Mouse (Mus musculus) midbrain, embryonic 14.5 days (tissue): ENCODE results near the gene Dap. TPM values are rescaled to one million over a fixed set of nuclear protein-coding genes. Genes with fewer than 3 reads are reported as not detected.

Source experiments
- ATAC-seq: fragments of 200-750 bp; cut with Nextera tagmentation; 2 replicates; pipeline ENCODE4 v1.8.0; 2017; ENCODE audit warnings: moderate number of reproducible peaks, moderate library complexity; ENCODE audit not compliant: low FRiP score, low TSS enrichment
- DNase-seq: peaks from one replicate; pipeline ENCODE4 v3.0.0-alpha.2; 2015
- H3K27ac ChIP-seq: fragments of 300-500 bp; sonication (generic); replicated peaks from 2 replicates; pipeline ENCODE4 v1.5.1; 2014; ENCODE audit warnings: mild to moderate bottlenecking, low read depth, low read length, moderate library complexity
- H3K27me3 ChIP-seq: fragments of 300-500 bp; sonication (generic); 2 replicates; pipeline ENCODE4 v1.6.1; 2014; ENCODE audit warnings: low read length, control low read depth, mixed read lengths; ENCODE audit not compliant: control insufficient read depth, insufficient read depth
- H3K36me3 ChIP-seq: fragments of 300-500 bp; sonication (generic); 2 replicates; pipeline ENCODE4 v1.6.1; 2014; ENCODE audit warnings: low read length, control low read depth; ENCODE audit not compliant: control insufficient read depth, insufficient read depth
- H3K4me1 ChIP-seq: fragments of 300-500 bp; sonication (generic); 2 replicates; pipeline ENCODE4 v1.6.1; 2014; ENCODE audit warnings: mild to moderate bottlenecking, antibody characterized with exemption, low read length, control low read depth; ENCODE audit not compliant: control insufficient read depth, insufficient read depth
- H3K4me2 ChIP-seq: fragments of 300-500 bp; sonication (generic); 2 replicates; pipeline ENCODE4 v1.6.1; 2014; ENCODE audit warnings: mild to moderate bottlenecking, low read length, moderate library complexity
- H3K4me3 ChIP-seq: fragments of 300-500 bp; sonication (generic); replicated peaks from 2 replicates; pipeline ENCODE4 v1.5.1; 2014; ENCODE audit warnings: low read depth, low read length
- H3K9ac ChIP-seq: fragments of 300-500 bp; sonication (generic); replicated peaks from 2 replicates; pipeline ENCODE4 v1.6.1; 2014; ENCODE audit warnings: mild to moderate bottlenecking, low read length, moderate library complexity
- H3K9me3 ChIP-seq: fragments of 300-500 bp; sonication (generic); 2 replicates; pipeline ENCODE4 v1.6.1; 2016; ENCODE audit warnings: low read length, control low read depth, mixed read lengths; ENCODE audit not compliant: control insufficient read depth
- WGBS: fragments of 180-500 bp; shearing (Covaris S2); extraction: QIAGEN DNeasy Blood & Tissue Kit; methylation state at CpG from one replicate; pipeline ENCODE4 v1.1.7; 2014; 5-methylcytosine and 5-hydroxymethylcytosine counted together
- polyA plus RNA-seq: library from polyadenylated mRNA; unstranded; fragments of >200 nt; fragmentation: Nextera tagmentation; extraction: Ambion mirVana; gene quantifications from 2 replicates; pipeline ENCODE4 v1.2.1, GENCODE M21; 2014

Gene Dap
- polyA plus RNA-seq, 1 experiment from 2014 or later, result 27.4 TPM

DNA sequence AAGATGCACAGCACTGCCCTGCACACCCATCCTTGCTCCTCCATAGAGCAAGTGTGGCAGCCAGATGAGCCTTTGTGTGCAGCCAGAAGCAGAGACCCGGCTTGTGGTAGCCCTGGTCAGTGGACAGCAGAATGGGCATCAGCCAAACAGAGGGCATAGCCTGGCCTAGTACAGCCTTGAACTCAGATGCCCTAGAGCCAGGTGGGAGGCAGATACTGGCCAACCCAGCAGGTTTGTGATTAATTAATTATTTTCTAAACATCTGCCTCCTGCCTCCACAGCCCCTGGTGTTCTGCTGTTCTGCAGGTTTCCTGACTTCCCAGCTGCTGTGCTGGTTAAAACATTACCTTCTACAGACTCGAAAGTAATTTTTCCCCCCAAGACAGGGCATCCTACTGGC is 55.0 kb downstream of the Dap start:
- H3K9me3 ChIP-seq, result no peaks in the 10 kb centered on the region
- no peaks in the 10 kb centered on the region for H3K36me3 ChIP-seq
- 83% methylated on average over 2 of the region's 2 CpGs for WGBS
- H3K27ac ChIP-seq, result no peak overlapping the region
- DNase-seq, result no peak
- no peaks in the 10 kb centered on the region for H3K4me1 ChIP-seq
- H3K4me2 ChIP-seq, result no peak overlapping the region
- no peak overlapping the region for H3K4me3 ChIP-seq
- H3K27me3 ChIP-seq, result no peaks in the 10 kb centered on the region
- ATAC-seq, result no peak
- no peak overlapping the region for H3K9ac ChIP-seq

DNA sequence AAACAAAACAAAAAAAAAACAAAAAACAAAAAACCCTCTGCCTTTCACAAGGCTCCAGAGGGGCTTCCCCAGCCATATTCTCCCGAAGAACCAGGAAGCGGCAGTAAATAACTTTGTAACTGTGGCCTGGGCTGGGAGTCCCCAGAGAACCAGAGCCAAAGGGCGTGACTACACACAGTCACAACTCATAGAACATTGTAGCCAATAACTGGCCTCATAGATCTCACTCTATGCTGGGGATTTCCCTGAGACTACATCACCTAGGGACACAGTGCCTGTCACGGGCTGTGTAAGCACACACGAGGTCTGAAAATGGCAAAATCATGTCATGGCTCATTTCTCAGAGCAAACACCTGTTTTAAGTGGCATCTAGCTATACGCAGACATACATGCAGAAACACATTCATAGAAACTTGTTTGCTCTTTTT is 55.5 kb downstream of the Dap start:
- Histone ChIP-seq H3K4me3 (no peak overlapping the region), H3K9ac (no peak overlapping the region), H3K36me3 (no peaks in the 10 kb centered on the region), H3K4me1 (no peaks in the 10 kb centered on the region), H3K27me3 (no peaks in the 10 kb centered on the region), H3K27ac (no peak overlapping the region), H3K4me2 (no peak overlapping the region), H3K9me3 (no peaks in the 10 kb centered on the region)
- ATAC-seq (no peak), DNase-seq (no peak)
- 81% methylated on average over 6 of the region's 6 CpGs for WGBS

DNA sequence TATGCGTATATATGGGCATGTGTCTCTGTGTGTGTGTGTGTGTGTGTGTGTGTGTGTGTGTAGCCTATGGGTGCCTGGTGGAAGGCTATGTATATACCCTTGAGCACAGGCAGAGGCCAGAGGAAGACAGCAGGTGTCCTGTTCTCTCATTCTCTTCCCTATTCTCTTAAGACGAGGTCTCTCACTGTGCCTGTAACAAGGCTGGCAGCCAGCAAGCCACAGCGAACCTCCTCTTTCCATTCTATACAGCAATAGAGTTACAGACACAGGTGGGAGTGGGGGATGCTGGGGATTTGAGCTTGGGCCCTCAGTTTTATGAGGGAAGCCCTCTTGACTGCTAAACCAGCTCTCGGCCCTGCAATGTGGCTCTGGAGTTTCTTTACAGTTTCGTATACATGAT is 55.9 kb downstream of the Dap start:
- no peak for ATAC-seq
- H3K36me3 ChIP-seq, result no peaks in the 10 kb centered on the region
- H3K4me3 ChIP-seq, result no peak overlapping the region

DNA sequence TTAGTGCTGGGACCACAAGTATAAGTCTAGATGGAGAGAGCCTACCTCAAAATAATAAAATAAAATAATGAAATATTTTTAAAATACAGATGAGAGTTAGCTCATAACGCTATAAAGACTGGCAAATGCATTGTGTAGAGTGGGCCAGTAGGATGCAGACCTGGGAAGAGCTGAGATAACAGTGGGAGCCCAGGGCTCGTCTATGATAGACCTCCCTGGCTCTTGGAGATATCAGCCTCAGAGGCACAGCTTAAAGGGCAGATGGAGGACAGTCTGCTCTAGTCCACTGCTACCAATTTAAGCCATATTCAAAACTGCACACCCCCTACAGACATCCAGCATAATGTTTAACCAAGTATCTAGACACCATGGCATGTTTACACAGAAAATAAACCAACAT is 56.6 kb downstream of the Dap start:
- H3K9ac ChIP-seq, result no peak overlapping the region
- no peaks in the 10 kb centered on the region for H3K4me1 ChIP-seq
- no peaks in the 10 kb centered on the region for H3K27me3 ChIP-seq
- DNase-seq, result no peak
- no peak for ATAC-seq
- no peak overlapping the region for H3K4me2 ChIP-seq
- no peak overlapping the region for H3K4me3 ChIP-seq
- 0 out of 2 replicates have a peak overlapping the region, but pooled peaks have one; percentile 8 for H3K27ac ChIP-seq
- 73% methylated on average over 2 of the region's 2 CpGs for whole genome bisulfite sequencing
- no peaks in the 10 kb centered on the region for H3K9me3 ChIP-seq
- H3K36me3 ChIP-seq, result no peaks in the 10 kb centered on the region

More for the DNA sequence above, 55.9 kb downstream of the Dap start:
- no peak overlapping the region for H3K4me2 ChIP-seq
- H3K27me3 ChIP-seq, result no peaks in the 10 kb centered on the region
- WGBS, result 84% methylated on average over 5 of the region's 5 CpGs
- H3K4me1 ChIP-seq, result no peaks in the 10 kb centered on the region
- no peaks in the 10 kb centered on the region for H3K9me3 ChIP-seq
- H3K27ac ChIP-seq, result no peak overlapping the region
- no peak for DNase-seq
- H3K9ac ChIP-seq, result no peak overlapping the region

DNA sequence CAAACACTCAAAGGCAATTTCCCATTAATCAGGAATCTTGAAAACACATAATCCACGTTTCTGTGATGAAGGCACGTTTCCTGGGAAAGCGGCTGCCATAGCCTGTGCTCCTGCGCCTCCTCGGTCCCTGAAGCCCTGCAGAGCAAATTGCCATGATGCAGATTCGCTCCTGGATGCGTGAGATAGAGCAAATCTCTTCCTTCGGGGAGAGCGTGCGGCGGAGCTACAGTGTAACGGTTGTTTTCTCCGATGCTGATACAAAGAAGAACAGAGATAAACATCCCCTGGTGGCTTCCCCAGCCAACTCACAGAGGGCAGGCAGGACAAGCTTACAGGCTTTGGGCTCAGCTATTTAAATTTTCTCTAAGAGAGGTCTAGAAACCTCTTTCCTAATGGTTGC is 57.7 kb downstream of the Dap start:
- H3K4me3 ChIP-seq, result no peak overlapping the region
- H3K27me3 ChIP-seq, result no peaks in the 10 kb centered on the region
- peak; percentile 78 for DNase-seq
- no peak overlapping the region for H3K9ac ChIP-seq
- no peaks in the 10 kb centered on the region for H3K36me3 ChIP-seq
- H3K27ac ChIP-seq, result peak overlapping the region; percentile 62
- 0 out of 2 replicates have a peak overlapping the region, but pooled peaks have one; percentile 7 for H3K4me2 ChIP-seq
- no peaks in the 10 kb centered on the region for H3K4me1 ChIP-seq
- WGBS, result 44% methylated on average over 13 of the region's 13 CpGs
- peak; percentile 59; the same call in 1 of the 2 replicates for ATAC-seq
- H3K9me3 ChIP-seq, result no peaks in the 10 kb centered on the region

DNA sequence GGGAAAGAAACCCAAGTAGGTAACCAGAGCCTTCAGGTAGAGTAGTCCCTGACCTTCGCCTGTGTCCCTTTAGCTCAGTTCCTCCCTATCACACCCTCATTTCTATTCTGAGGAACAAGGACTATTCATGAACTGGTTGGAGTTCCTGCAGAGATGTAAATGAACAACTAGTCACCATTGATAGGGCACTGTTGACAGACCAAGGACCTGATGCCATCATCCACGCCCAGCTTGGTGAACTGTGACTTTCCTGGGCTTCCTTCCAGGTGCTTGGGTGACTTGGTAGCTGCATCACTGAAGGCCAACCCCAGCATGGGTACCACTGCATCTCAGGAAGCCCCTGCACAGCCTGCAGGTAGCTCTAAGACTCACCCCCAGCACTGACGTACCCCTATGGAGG is 58.2 kb downstream of the Dap start:
- no peaks in the 10 kb centered on the region for H3K27me3 ChIP-seq
- H3K9ac ChIP-seq, result no peak overlapping the region
- WGBS, result 75% methylated on average over 3 of the region's 3 CpGs
- H3K4me3 ChIP-seq, result no peak overlapping the region
- no peaks in the 10 kb centered on the region for H3K9me3 ChIP-seq
- H3K4me2 ChIP-seq, result no peak overlapping the region
- H3K27ac ChIP-seq, result peak overlapping the region; percentile 62
- no peaks in the 10 kb centered on the region for H3K36me3 ChIP-seq
- H3K4me1 ChIP-seq, result no peaks in the 10 kb centered on the region
- ATAC-seq (no peak), DNase-seq (no peak)

DNA sequence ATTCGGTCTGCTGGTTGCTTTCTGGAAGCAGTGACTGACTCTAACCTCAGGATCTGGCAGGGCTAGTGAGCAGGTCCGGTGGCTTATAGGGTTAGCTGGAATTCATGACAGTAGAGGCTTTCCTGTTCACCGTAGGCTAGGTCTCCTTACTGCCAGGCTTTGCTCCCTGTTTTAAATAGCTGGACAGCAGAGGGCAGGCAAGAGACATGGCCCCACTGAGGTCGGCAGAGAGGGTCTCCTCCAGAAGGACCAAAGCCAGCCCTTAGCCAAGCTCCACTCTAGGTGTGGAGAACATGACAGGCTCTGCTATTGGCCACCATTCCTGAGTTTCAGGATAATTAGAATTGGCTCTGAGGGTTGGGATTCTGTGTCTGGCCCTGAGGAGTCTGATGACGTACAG is 60.0 kb downstream of the Dap start:
- Histone ChIP-seq H3K27me3 (no peaks in the 10 kb centered on the region), H3K27ac (no peak overlapping the region), H3K9ac (no peak overlapping the region), H3K9me3 (no peaks in the 10 kb centered on the region), H3K4me1 (no peaks in the 10 kb centered on the region), H3K36me3 (no peaks in the 10 kb centered on the region), H3K4me3 (no peak overlapping the region), H3K4me2 (no peak overlapping the region)
- DNase-seq (no peak), ATAC-seq (no peak)
- 70% methylated on average over 5 of the region's 5 CpGs for WGBS

DNA sequence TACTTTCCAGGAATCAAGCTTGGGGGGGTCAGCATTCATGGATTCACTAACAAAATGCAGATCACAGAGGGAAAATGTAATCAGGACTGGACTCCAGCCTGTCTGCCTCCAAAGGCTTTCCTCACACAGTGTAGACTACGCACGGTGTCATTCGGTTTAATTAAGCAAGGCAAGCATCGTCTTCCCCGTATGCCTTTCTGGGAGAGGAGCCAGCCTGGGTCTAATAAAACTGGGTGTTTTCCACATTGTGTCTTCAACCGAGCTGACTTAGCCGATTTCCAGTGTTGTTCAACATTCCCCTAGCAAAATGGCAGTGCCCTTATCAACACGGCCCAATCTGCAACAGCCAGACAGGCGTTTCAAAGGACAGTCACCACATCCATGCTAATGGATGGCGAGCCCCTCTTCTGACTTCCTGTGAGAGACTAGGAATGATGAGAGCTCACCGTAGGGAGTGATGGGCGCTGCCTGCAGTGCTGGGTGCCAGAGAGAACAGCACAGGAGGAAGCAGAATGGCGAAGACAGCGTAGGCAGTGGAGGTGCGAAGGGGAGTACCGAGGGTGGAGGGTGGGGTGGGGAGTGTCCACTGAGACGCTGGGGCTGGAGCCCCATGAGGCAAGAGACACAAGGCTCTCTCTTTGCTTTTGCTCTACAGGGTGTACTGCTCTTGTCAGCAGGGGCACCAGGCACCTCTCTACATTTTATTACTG is 61.0 kb downstream of the Dap start:
- no peak for ATAC-seq
- no peak overlapping the region for H3K27ac ChIP-seq
- 80% methylated on average over 17 of the region's 17 CpGs for WGBS

DNA sequence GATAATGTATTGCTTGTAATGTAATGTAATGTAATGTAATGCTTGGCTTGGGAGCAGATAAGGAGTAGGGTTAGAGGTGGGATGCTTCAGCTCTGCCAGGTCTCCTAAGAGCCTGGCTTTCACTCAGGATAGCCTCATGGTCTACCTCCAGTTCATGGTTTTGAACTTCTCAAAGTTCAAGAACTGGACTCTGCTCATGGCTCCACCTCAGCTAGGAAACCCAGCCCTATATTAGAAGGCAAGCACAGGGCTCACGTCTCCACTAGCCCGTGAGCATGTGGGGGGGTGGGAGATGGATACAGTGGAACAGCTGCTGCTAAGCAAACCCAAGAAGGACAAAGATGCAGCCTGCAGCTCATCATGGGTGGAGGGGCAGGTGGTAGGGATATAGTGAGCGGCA is 61.6 kb downstream of the Dap start:
- Histone ChIP-seq H3K36me3 (no peaks in the 10 kb centered on the region), H3K4me2 (no peak overlapping the region), H3K4me3 (no peak overlapping the region), H3K27ac (no peak overlapping the region), H3K9ac (no peak overlapping the region), H3K4me1 (no peaks in the 10 kb centered on the region), H3K27me3 (no peaks in the 10 kb centered on the region), H3K9me3 (no peaks in the 10 kb centered on the region)
- ATAC-seq (no peak), DNase-seq (no peak)
- 95% methylated on average over 3 of the region's 3 CpGs for WGBS

More for the DNA sequence above, 61.0 kb downstream of the Dap start:
- Histone ChIP-seq H3K9ac (no peak overlapping the region), H3K4me1 (no peaks in the 10 kb centered on the region), H3K4me2 (no peak overlapping the region), H3K36me3 (no peaks in the 10 kb centered on the region), H3K4me3 (no peak overlapping the region), H3K27me3 (no peaks in the 10 kb centered on the region), H3K9me3 (no peaks in the 10 kb centered on the region)
- DNase-seq, result peak; percentile 30
